Mouse (Mus musculus) left cerebral cortex, adult 6 months (tissue): ENCODE data around the gene Lama5. TPM values are rescaled to one million over a fixed set of nuclear protein-coding genes. Genes with fewer than 3 reads are reported as not detected.

ENCODE experiments used
- long read RNA-seq, 2 experiments: library from polyadenylated mRNA; unstranded; transcript quantifications; one replicate each; pipeline ENCODE4 v2.0.0; 2019 to 2020
- polyA plus RNA-seq: library from polyadenylated mRNA; unstranded; fragments of <200 nt; fragmentation: Nextera tagmentation; gene quantifications from 2 replicates; pipeline ENCODE4 v1.2.3, GENCODE M21; 2021

Lama5 gene
- polyA plus RNA-seq, result 0.70 and 0.72 TPM in 2 replicates
- long read RNA-seq, experiment 1, partial matches to known transcripts, result 3 of 4 reads
- long read RNA-seq, experiment 1, other reads (novel, unspliced or antisense), result 1 of 4 reads
- long read RNA-seq, experiment 2, result 0 reads

GRCm38 (mm10) chr2:180225762-180226378 is at the start of gene Lama5:
Lama5 (minus strand) TSS chr2:180225859.

GRCm38 (mm10) chr2:180273394-180274244 is 48.0 kb upstream of the Lama5 start, which contains the start of gene Cables2:
Cables2 (minus strand) TSS chr2:180273496.

GRCm38 (mm10) chr2:180257001-180257521 is 31.4 kb upstream of the Lama5 start, which contains the start of gene Rps21:
Rps21 (plus strand) TSS chr2:180257377.

GRCm38 (mm10) chr2:180170806-180171521 is 54.7 kb downstream of the Lama5 start, which contains the start of gene Adrm1:
Adrm1 (plus strand) TSS chr2:180171485.

Other genes starting within 250 kb of the Lama5 start
- 0.85 and 1.2 TPM in 2 replicates for gene Taf4, start 249.2 kb downstream of the Lama5 start, polyA plus RNA-seq
- gene Lsm14b, start 200.9 kb downstream of the Lama5 start, polyA plus RNA-seq, result 2.1 and 2.7 TPM in 2 replicates
- gene Psma7, start 183.4 kb downstream of the Lama5 start, polyA plus RNA-seq, result 600 and 641 TPM in 2 replicates
- 13.3 and 16.0 TPM in 2 replicates for gene Ss18l1, start 183.3 kb downstream of the Lama5 start, polyA plus RNA-seq
- gene Mtg2, start 155.3 kb downstream of the Lama5 start, polyA plus RNA-seq, result 17.7 and 21.4 TPM in 2 replicates
- 52.0 and 77.2 TPM in 2 replicates for gene Hrh3, start 121.4 kb downstream of the Lama5 start, polyA plus RNA-seq
- gene Osbpl2, start 106.6 kb downstream of the Lama5 start, polyA plus RNA-seq, result 23.2 and 33.8 TPM in 2 replicates
- gene Adrm1, start 54.4 kb downstream of the Lama5 start, polyA plus RNA-seq, result 113 and 133 TPM in 2 replicates
- 2,420 and 3,364 TPM in 2 replicates for gene Rps21, start 31.5 kb upstream of the Lama5 start, polyA plus RNA-seq
- gene Cables2, start 47.6 kb upstream of the Lama5 start, polyA plus RNA-seq, result 5.1 and 6.5 TPM in 2 replicates
- gene Rbbp8nl, start 64.0 kb upstream of the Lama5 start, polyA plus RNA-seq, result not detected in 2 replicates
- not detected in 2 replicates for gene Gata5, start 108.8 kb upstream of the Lama5 start, polyA plus RNA-seq
- 0.77 and 0.80 TPM in 2 replicates for gene Slco4a1, start 230.4 kb upstream of the Lama5 start, polyA plus RNA-seq